Mouse (Mus musculus): ENCODE results near the gene Adh6a. TPM values are rescaled to one million over a fixed set of nuclear protein-coding genes. Genes with fewer than 3 reads are reported as not detected.

Gene Adh6a
- polyA plus RNA-seq, 1 experiment from 2014 or later = not detected

DNA sequence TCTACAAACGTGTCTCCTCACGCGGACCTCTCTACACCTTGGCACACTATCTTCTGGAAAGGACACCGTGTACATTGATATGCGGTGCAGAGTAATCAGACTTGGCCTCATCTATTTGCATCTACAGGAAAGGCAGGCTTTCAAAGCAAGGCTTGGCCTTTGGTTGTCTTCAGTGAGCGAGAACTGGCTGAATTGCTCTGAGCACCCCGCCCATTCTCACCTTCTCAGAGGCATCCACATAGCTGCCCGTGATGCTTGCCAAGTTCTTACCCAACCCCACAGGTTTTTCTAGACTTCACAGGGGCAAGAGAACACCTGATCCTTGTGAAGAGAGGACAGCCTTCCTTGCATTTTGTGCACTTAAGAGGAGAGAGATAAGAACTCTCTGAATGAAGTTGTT lies 3.2 kb upstream of the Adh6a start:
- no peaks in the 10 kb centered on the region for H3K27me3 ChIP-seq (replicated peaks; ENCODE audit: control insufficient read depth, insufficient read depth, low read length)
- WGBS = 93% methylated on average over 8 of the region's 8 CpGs
- no peak for ATAC-seq
- no peaks in the 10 kb centered on the region for H3K36me3 ChIP-seq (ENCODE audit: control insufficient read depth, insufficient read depth)
- no peak overlapping the region for H3K4me2 ChIP-seq (ENCODE audit: low read length)
- H3K9me3 ChIP-seq (ENCODE audit: control insufficient read depth, low read length) = no peaks in the 10 kb centered on the region
- no peak overlapping the region for H3K27ac ChIP-seq (ENCODE audit: low read length)
- H3K4me3 ChIP-seq (replicated peaks; ENCODE audit: low read length) = no peak overlapping the region
- no peaks in the 10 kb centered on the region; the same call in 1 of the 2 replicates for H3K4me1 ChIP-seq (replicated peaks; ENCODE audit: control insufficient read depth, insufficient read depth, low read length)
- no peak overlapping the region for H3K9ac ChIP-seq (replicated peaks; ENCODE audit: low read depth, low read length)

GRCm38 (mm10) chr3:138311015-138311414 lies 2.1 kb upstream of the Adh6a start:
- 84% methylated on average over 6 of the region's 6 CpGs for WGBS
- Histone ChIP-seq H3K9ac (replicated peaks; ENCODE audit: low read depth, low read length) (no peak overlapping the region), H3K27me3 (replicated peaks; ENCODE audit: control insufficient read depth, insufficient read depth, low read length) (no peaks in the 10 kb centered on the region), H3K4me3 (replicated peaks; ENCODE audit: low read length) (no peak overlapping the region), H3K4me1 (replicated peaks; ENCODE audit: control insufficient read depth, insufficient read depth, low read length) (no peaks in the 10 kb centered on the region), H3K36me3 (ENCODE audit: control insufficient read depth, insufficient read depth) (no peaks in the 10 kb centered on the region), H3K9me3 (ENCODE audit: control insufficient read depth, low read length) (no peaks in the 10 kb centered on the region), H3K27ac (ENCODE audit: low read length) (no peak overlapping the region), H3K4me2 (ENCODE audit: low read length) (no peak overlapping the region)
- ATAC-seq = no peak

GRCm38 (mm10) chr3:138316908-138317472 lies 3.9 kb downstream of the Adh6a start:
- no peak overlapping the region for H3K9ac ChIP-seq (replicated peaks; ENCODE audit: low read depth, low read length)
- no peaks in the 10 kb centered on the region for H3K4me1 ChIP-seq (replicated peaks; ENCODE audit: control insufficient read depth, insufficient read depth, low read length)
- H3K27me3 ChIP-seq (replicated peaks; ENCODE audit: control insufficient read depth, insufficient read depth, low read length) = no peaks in the 10 kb centered on the region
- H3K9me3 ChIP-seq (ENCODE audit: control insufficient read depth, low read length) = no peaks in the 10 kb centered on the region
- no peak overlapping the region for H3K27ac ChIP-seq (ENCODE audit: low read length)
- H3K36me3 ChIP-seq (ENCODE audit: control insufficient read depth, insufficient read depth) = no peaks in the 10 kb centered on the region
- H3K4me2 ChIP-seq (ENCODE audit: low read length) = no peak overlapping the region
- no peak for ATAC-seq
- WGBS = 87% methylated on average over 2 of the region's 2 CpGs
- H3K4me3 ChIP-seq (replicated peaks; ENCODE audit: low read length) = no peak overlapping the region

- Histone ChIP-seq H3K27ac (ENCODE audit: low read length) (no peak overlapping the region), H3K4me1 (replicated peaks; ENCODE audit: control insufficient read depth, insufficient read depth, low read length) (no peaks in the 10 kb centered on the region), H3K27me3 (replicated peaks; ENCODE audit: control insufficient read depth, insufficient read depth, low read length) (no peaks in the 10 kb centered on the region), H3K9ac (replicated peaks; ENCODE audit: low read depth, low read length) (no peak overlapping the region), H3K4me3 (replicated peaks; ENCODE audit: low read length) (no peak overlapping the region), H3K4me2 (ENCODE audit: low read length) (no peak overlapping the region), H3K36me3 (ENCODE audit: control insufficient read depth, insufficient read depth) (no peaks in the 10 kb centered on the region), H3K9me3 (ENCODE audit: control insufficient read depth, low read length) (no peaks in the 10 kb centered on the region)
- no peak for ATAC-seq
- whole genome bisulfite sequencing = 92% methylated on average over 17 of the region's 17 CpGs
These were observed 11.9 kb downstream of the Adh6a start for GRCm38 (mm10) chr3:138325001-138325400.

DNA sequence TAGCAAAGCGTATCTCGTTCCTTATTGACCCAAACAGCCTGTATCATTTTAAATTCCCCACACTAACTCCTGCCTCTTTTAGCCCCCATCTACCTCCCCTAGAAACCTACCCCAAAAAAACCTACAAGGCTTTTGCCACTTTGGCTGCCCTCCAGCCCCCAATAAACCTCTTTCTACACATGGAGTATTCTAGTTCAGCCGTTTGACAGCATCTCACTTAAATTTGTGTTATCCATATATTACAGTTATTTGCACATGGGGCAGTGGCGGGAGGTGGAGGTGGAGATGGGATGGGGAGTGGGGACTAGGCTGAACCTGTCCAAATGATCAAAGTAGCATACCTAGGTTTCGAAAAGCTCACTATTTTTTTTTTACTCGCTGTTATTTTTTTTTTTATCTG lies 12.4 kb downstream of the Adh6a start:
- no peak for ATAC-seq
- WGBS = 93% methylated on average over 6 of the region's 6 CpGs

DNA sequence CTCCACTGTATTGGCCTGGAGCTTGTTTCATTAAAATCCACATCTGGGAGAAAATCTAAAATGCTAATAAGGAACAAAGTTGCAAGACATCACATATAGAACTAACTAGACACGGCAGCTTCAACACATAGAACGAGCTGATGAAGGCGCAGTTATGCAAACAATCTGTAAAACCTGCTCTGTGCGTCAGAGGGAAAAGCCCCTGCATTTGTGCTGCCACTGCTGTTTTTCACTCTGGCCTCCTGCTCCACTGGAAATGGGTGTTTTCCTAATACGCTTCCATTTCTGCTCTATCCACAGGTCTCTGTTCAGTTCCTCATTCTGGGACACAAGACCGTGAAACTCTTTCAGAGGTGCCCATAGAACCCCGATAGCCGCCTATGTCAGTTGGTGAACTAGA lies 20.8 kb downstream of the Adh6a start:
- no peak overlapping the region for H3K4me2 ChIP-seq (ENCODE audit: low read length)
- no peaks in the 10 kb centered on the region for H3K4me1 ChIP-seq (replicated peaks; ENCODE audit: control insufficient read depth, insufficient read depth, low read length)
- H3K27ac ChIP-seq (ENCODE audit: low read length) = no peak overlapping the region
- no peak overlapping the region for H3K9ac ChIP-seq (replicated peaks; ENCODE audit: low read depth, low read length)
- 89% methylated on average over 8 of the region's 8 CpGs for WGBS
- H3K9me3 ChIP-seq (ENCODE audit: control insufficient read depth, low read length) = no peaks in the 10 kb centered on the region
- no peaks in the 10 kb centered on the region for H3K36me3 ChIP-seq (ENCODE audit: control insufficient read depth, insufficient read depth)
- ATAC-seq = no peak
- no peak overlapping the region for H3K4me3 ChIP-seq (replicated peaks; ENCODE audit: low read length)
- H3K27me3 ChIP-seq (replicated peaks; ENCODE audit: control insufficient read depth, insufficient read depth, low read length) = no peaks in the 10 kb centered on the region

More for the DNA sequence above, 12.4 kb downstream of the Adh6a start:
- Histone ChIP-seq H3K4me1 (replicated peaks; ENCODE audit: control insufficient read depth, insufficient read depth, low read length) (no peaks in the 10 kb centered on the region), H3K9me3 (ENCODE audit: control insufficient read depth, low read length) (no peaks in the 10 kb centered on the region), H3K9ac (replicated peaks; ENCODE audit: low read depth, low read length) (no peak overlapping the region), H3K4me3 (replicated peaks; ENCODE audit: low read length) (no peak overlapping the region), H3K27me3 (replicated peaks; ENCODE audit: control insufficient read depth, insufficient read depth, low read length) (no peaks in the 10 kb centered on the region), H3K36me3 (ENCODE audit: control insufficient read depth, insufficient read depth) (no peaks in the 10 kb centered on the region), H3K4me2 (ENCODE audit: low read length) (no peak overlapping the region), H3K27ac (ENCODE audit: low read length) (no peak overlapping the region)

GRCm38 (mm10) chr3:138334320-138334719 lies 21.2 kb downstream of the Adh6a start:
- Histone ChIP-seq H3K4me1 (replicated peaks; ENCODE audit: control insufficient read depth, insufficient read depth, low read length) (no peaks in the 10 kb centered on the region), H3K9me3 (ENCODE audit: control insufficient read depth, low read length) (no peaks in the 10 kb centered on the region), H3K4me2 (ENCODE audit: low read length) (no peak overlapping the region), H3K9ac (replicated peaks; ENCODE audit: low read depth, low read length) (no peak overlapping the region), H3K27ac (ENCODE audit: low read length) (no peak overlapping the region), H3K27me3 (replicated peaks; ENCODE audit: control insufficient read depth, insufficient read depth, low read length) (no peaks in the 10 kb centered on the region), H3K4me3 (replicated peaks; ENCODE audit: low read length) (no peak overlapping the region), H3K36me3 (ENCODE audit: control insufficient read depth, insufficient read depth) (no peaks in the 10 kb centered on the region)
- 90% methylated on average over 4 of the region's 4 CpGs for whole genome bisulfite sequencing
- no peak for ATAC-seq

GRCm38 (mm10) chr3:138335566-138335965 lies 22.5 kb downstream of the Adh6a start:
- Histone ChIP-seq H3K27me3 (replicated peaks; ENCODE audit: control insufficient read depth, insufficient read depth, low read length) (no peaks in the 10 kb centered on the region), H3K4me1 (replicated peaks; ENCODE audit: control insufficient read depth, insufficient read depth, low read length) (no peaks in the 10 kb centered on the region), H3K4me3 (replicated peaks; ENCODE audit: low read length) (no peak overlapping the region), H3K36me3 (ENCODE audit: control insufficient read depth, insufficient read depth) (no peaks in the 10 kb centered on the region), H3K9me3 (ENCODE audit: control insufficient read depth, low read length) (no peaks in the 10 kb centered on the region), H3K27ac (ENCODE audit: low read length) (no peak overlapping the region), H3K4me2 (ENCODE audit: low read length) (no peak overlapping the region), H3K9ac (replicated peaks; ENCODE audit: low read depth, low read length) (no peak overlapping the region)
- ATAC-seq = no peak
- 97% methylated on average over 1 of the region's 1 CpGs for WGBS

DNA sequence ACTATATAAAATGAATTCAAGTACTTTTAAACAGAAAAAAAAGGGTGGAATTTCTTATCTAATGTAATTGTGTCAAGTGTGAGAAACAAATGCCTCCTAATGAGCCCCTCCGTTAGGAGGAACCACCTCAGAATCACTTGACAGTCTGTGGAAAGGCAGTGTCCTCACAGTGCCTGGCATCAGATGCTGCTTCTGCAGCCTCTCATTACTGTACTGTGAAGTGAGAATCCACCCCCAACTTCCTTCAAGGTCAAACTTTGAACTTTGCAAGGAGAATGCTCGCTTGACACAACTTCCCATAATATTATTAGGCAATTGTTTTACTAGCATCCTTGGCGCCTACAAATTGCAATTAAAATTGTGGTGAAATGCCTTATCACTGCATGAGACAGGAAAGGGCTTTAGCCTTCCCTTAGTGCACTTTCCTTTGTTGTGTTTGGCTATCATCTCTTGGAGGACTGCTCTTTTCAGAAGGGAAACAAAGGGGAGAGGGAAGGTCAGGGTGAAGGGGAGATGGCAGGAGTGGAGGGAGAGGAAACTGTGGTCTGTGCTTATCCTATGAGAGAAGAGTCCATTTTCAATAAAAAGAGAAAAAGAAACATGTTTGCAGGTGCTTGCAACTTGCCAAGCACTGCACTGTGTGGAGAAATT lies 23.1 kb downstream of the Adh6a start:
- Histone ChIP-seq H3K4me3 (replicated peaks; ENCODE audit: low read length) (no peak overlapping the region), H3K9ac (replicated peaks; ENCODE audit: low read depth, low read length) (no peak overlapping the region), H3K4me1 (replicated peaks; ENCODE audit: control insufficient read depth, insufficient read depth, low read length) (no peaks in the 10 kb centered on the region), H3K27ac (ENCODE audit: low read length) (no peak overlapping the region), H3K9me3 (ENCODE audit: control insufficient read depth, low read length) (no peaks in the 10 kb centered on the region), H3K4me2 (ENCODE audit: low read length) (no peak overlapping the region), H3K27me3 (replicated peaks; ENCODE audit: control insufficient read depth, insufficient read depth, low read length) (no peaks in the 10 kb centered on the region), H3K36me3 (ENCODE audit: control insufficient read depth, insufficient read depth) (no peaks in the 10 kb centered on the region)
- ATAC-seq = no peak
- 57% methylated on average over 3 of the region's 3 CpGs for WGBS

- ATAC-seq = no peak
- Histone ChIP-seq H3K9ac (replicated peaks; ENCODE audit: low read depth, low read length) (no peak within 1 kb of the TSS), H3K4me3 (replicated peaks; ENCODE audit: low read length) (no peak within 1 kb of the TSS), H3K36me3 (ENCODE audit: control insufficient read depth, insufficient read depth) (no peaks in the 10 kb centered on the region), H3K27me3 (replicated peaks; ENCODE audit: control insufficient read depth, insufficient read depth, low read length) (no peaks in the 10 kb centered on the region), H3K9me3 (ENCODE audit: control insufficient read depth, low read length) (no peaks in the 10 kb centered on the region), H3K4me2 (ENCODE audit: low read length) (no peak within 1 kb of the TSS), H3K4me1 (replicated peaks; ENCODE audit: control insufficient read depth, insufficient read depth, low read length) (no peaks in the 10 kb centered on the region), H3K27ac (ENCODE audit: low read length) (no peak within 1 kb of the TSS)
- 91% methylated on average over 14 of the region's 14 CpGs for WGBS
These were observed 28.4 kb downstream of the Adh6a start, which contains the start of gene Adh6b for GRCm38 (mm10) chr3:138341471-138341870. Adh6b (plus strand) TSS chr3:138341775.
